Mouse (Mus musculus): Measurements from ENCODE around the gene Zfp59. TPM values are rescaled to one million over a fixed set of nuclear protein-coding genes. Genes with fewer than 3 reads are reported as not detected.

Gene Zfp59
- total and polyA plus RNA-seq, 3 experiments, result 4.6 to 6.9 TPM; not detected in 1

DNA sequence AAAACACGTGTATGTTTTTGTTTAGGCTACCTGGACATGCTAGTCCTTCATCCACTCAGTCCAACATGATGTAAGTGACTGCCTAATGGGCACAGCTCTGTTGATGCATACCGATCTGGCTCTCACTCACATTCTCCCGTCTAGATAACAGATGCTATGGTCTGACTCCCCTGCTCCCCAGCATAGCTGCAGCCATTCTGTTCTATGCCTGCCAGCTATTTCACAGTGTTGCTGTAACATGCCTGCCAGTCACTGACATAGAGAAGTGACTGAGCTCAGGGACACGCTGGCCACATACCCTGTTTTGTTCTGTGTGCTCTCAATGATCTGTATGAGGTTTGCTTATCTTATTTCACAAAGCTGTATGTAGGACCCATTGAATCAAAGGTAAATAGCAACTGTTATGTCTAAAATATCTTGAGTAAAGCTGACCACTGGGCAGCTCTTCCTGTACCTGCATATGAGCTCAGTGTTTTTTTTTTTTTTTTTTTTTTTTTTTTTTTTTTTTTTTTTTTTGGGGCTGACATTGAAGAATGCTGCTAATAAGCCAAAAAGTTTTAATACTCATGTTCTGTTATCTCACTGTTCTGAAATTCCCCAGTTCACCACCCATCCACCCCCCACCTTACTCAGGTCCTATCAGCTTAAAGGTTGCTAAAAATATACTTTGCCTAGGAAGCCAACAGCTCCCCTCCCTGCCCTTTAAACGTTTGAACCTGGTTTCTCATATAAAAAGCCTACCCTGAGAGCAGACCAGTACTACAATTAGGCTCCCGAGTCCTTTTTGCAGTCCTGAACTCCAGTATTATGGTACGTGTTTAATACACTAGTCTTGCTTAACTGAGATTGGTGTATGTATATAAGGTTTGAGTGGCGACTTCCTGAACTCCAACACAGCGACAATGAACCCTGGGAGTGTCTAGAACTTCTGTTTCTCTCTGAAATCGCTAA is 21.2 kb downstream of the Zfp59 start (continued):
- 0 out of 2 replicates have a peak, but pooled peaks have one; percentile 11 for TF ChIP-seq MYC (IDR thresholded peaks at IDR 0.05; ENCODE audit: low read depth, low read length)
- TF ChIP-seq MEF2A (IDR thresholded peaks at IDR 0.05; ENCODE audit: extremely low read depth, insufficient replicate concordance, low read depth, low read length, poor library complexity, severe bottlenecking), result peak; percentile 88; the same call in 1 of the 2 replicates

DNA sequence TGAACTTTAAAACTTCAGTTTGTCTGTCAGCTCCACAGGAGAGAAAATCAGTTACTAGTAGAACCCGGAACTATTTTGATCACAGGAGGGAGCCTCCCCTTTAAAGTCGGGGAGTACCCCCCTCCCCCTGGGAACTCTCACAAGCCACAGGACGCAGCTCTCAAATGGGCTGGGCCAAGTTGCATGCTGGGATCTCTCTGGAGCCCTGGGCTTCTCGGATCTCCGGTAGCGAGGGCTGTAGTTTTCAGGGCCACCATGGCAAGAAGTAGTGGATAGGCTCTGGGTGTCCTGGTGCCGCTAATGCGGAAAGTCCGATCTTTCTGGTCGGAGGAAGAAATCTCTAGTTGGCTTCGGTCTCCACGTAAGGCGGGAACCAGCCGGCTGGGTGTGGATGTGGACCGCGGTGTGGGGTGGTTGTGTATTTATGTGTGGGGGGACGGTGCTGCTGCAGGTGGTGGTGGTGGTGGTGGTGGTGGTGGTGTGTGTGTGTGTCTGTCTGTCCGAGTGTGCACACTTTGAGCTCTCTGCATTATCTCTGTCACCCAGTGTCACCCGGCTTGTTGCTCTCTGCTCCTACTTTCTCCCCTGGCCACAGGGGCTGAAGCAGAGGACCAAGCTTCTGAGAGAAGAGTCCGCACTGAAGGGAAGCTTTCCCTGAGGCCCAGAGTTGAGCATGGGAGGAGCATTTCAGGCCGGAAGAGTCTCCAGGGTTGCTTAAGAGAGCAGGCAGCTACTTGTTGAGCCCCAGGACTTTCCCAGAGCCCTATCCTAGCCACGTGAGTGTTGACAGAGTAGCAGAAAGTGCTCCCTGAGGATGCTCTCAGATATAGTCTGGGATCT is 22.2 kb downstream of the Zfp59 start:
- Histone ChIP-seq H3K36me3 (ENCODE audit: control insufficient read depth in 1 of 2, insufficient read depth in 2 of 2, low read length in 2 of 2) (peaks cover 0 to 4% of the 10 kb centered on the region in 2 experiments; a peak in 3 of 4 replicates), H3K4me3 (ENCODE audit: control insufficient read depth in 1 of 2, insufficient read depth in 1 of 2, low read depth in 2 of 2, low read length in 2 of 2) (peak overlapping the region; percentile 82 to 85), H3K27ac (ENCODE audit: control insufficient read depth, low read depth, low read length) (peak overlapping the region; percentile 98), H3K27me3 (ENCODE audit: control insufficient read depth in 1 of 2, insufficient read depth in 2 of 2, low read length in 2 of 2) (no peaks in the 10 kb centered on the region), H3K4me1 (ENCODE audit: control insufficient read depth in 1 of 2, insufficient read depth in 2 of 2, low read length in 2 of 2) (peaks cover 5 to 9% of the 10 kb centered on the region in 2 experiments), H3K9ac (ENCODE audit: control insufficient read depth, low read depth, low read length, poor library complexity, severe bottlenecking) (peak overlapping the region; percentile 82), H3K79me2 (ENCODE audit: control insufficient read depth, insufficient read depth, low read length, poor library complexity) (peaks cover 11% of the 10 kb centered on the region), H3K9me3 (replicated peaks; ENCODE audit: insufficient read depth, low read length) (no peaks in the 10 kb centered on the region)
- peak; percentile 94 for DNase-seq (ENCODE audit: low read depth, low spot score)
- 0 out of 2 replicates have a peak, but pooled peaks have one; percentile 7 for TF ChIP-seq CHD1 (IDR thresholded peaks at IDR 0.05; ENCODE audit: low read depth, low read length)
- TF ChIP-seq RCOR1 (IDR thresholded peaks at IDR 0.05; ENCODE audit: low read depth, low read length), result no peak
- TF ChIP-seq POLR2A (IDR thresholded peaks at IDR 0.05; ENCODE audit: control insufficient read depth in 1 of 2, insufficient read depth in 1 of 2, low read depth in 1 of 2, low read length in 2 of 2, poor library complexity in 1 of 2), result peak; percentile 66 to 89; a peak in 3 of 4 replicates
- 0 out of 2 replicates have a peak, but pooled peaks have one; percentile 77 for TF ChIP-seq UBTF (IDR thresholded peaks at IDR 0.05; ENCODE audit: borderline replicate concordance, insufficient read depth, low read depth, low read length)
- peak; percentile 90 for TF ChIP-seq SIN3A (IDR thresholded peaks at IDR 0.05; ENCODE audit: low read length)
- 0 out of 2 replicates have a peak, but pooled peaks have one; percentile 19 for TF ChIP-seq NRF1 (IDR thresholded peaks at IDR 0.05; ENCODE audit: insufficient read depth, low read depth, low read length, poor library complexity, severe bottlenecking)
- TF ChIP-seq ETS1 (IDR thresholded peaks at IDR 0.05; ENCODE audit: low read depth, low read length), result peak; percentile 57; the same call in 1 of the 2 replicates
- no peak for TF ChIP-seq E2F4 (IDR thresholded peaks at IDR 0.05; ENCODE audit: borderline replicate concordance, low read depth, low read length)
- TF ChIP-seq GATA1 (IDR thresholded peaks at IDR 0.05; ENCODE audit: low read depth, low read length), result no peak
- peak; percentile 58 for TF ChIP-seq MXI1 (IDR thresholded peaks at IDR 0.05; ENCODE audit: low read depth, low read length)
- no peak; the same call in 1 of the 2 replicates for TF ChIP-seq KAT2A (conservative IDR thresholded peaks at IDR 0.05; ENCODE audit: low read depth, low read length)
- TF ChIP-seq ZMIZ1 (IDR thresholded peaks at IDR 0.05; ENCODE audit: low read depth, low read length), result peak; percentile 55
- peak; percentile 80 for TF ChIP-seq NELFE (IDR thresholded peaks at IDR 0.05; ENCODE audit: low read depth, low read length)
- no peak for TF ChIP-seq POLR2AphosphoS5 (IDR thresholded peaks at IDR 0.05; ENCODE audit: borderline replicate concordance, low read depth, low read length)
- TF ChIP-seq ZC3H11A (IDR thresholded peaks at IDR 0.05; ENCODE audit: low read depth, low read length), result no peak
- no peak for TF ChIP-seq RAD21 (IDR thresholded peaks at IDR 0.05; ENCODE audit: low read depth, low read length)
- TF ChIP-seq CTCF (IDR thresholded peaks at IDR 0.05 in 2 of 3, conservative IDR thresholded peaks at IDR 0.05 in 1 of 3; ENCODE audit: control insufficient read depth in 1 of 3, insufficient read depth in 1 of 3, low read depth in 2 of 3, low read length in 3 of 3, poor library complexity in 1 of 3, severe bottlenecking in 1 of 3), result no peak
- 0 out of 2 replicates have a peak, but pooled peaks have one; percentile 14 for TF ChIP-seq MYC (IDR thresholded peaks at IDR 0.05; ENCODE audit: low read depth, low read length)
- peak; percentile 81 for TF ChIP-seq HCFC1 (IDR thresholded peaks at IDR 0.05; ENCODE audit: low read depth, low read length)
- TF ChIP-seq USF1 (IDR thresholded peaks at IDR 0.05; ENCODE audit: low read depth, low read length), result 0 out of 2 replicates have a peak, but pooled peaks have one; percentile 9
- peak; percentile 85 for TF ChIP-seq ELF1 (IDR thresholded peaks at IDR 0.05; ENCODE audit: low read depth, low read length)
- peak; percentile 73 for TF ChIP-seq MYB (IDR thresholded peaks at IDR 0.05; ENCODE audit: low read depth, low read length)
- TF ChIP-seq BHLHE40 (IDR thresholded peaks at IDR 0.05; ENCODE audit: borderline replicate concordance, low read depth, low read length), result no peak
- peak; percentile 88 for TF ChIP-seq TBP (IDR thresholded peaks at IDR 0.05; ENCODE audit: low read depth, low read length)
- TF ChIP-seq ZKSCAN1 (IDR thresholded peaks at IDR 0.05; ENCODE audit: low read depth, low read length), result no peak
- TF ChIP-seq SMC3 (IDR thresholded peaks at IDR 0.05; ENCODE audit: low read depth, low read length), result no peak
- no peak for TF ChIP-seq TAL1 (IDR thresholded peaks at IDR 0.05; ENCODE audit: low read length)
- TF ChIP-seq EP300 (IDR thresholded peaks at IDR 0.05; ENCODE audit: low read depth in 1 of 2, low read length in 2 of 2), result peak in 1 of 2 experiments; percentile 26; a peak in 2 of 4 replicates
- TF ChIP-seq CHD2 (IDR thresholded peaks at IDR 0.05; ENCODE audit: low read length), result no peak

All from MEL (cell line).